Mouse (Mus musculus) activated CD4-positive, CD25-positive, alpha-beta regulatory T cell, adult 4 months (primary cell): Measurements from ENCODE around the gene Plppr2. TPM values are rescaled to one million over a fixed set of nuclear protein-coding genes. Genes with fewer than 3 reads are reported as not detected.

Experiments
- ATAC-seq: one replicate; pipeline ENCODE4 v1.8.0; 2017
- polyA plus RNA-seq, 2 experiments: library from polyadenylated mRNA; unstranded; fragments of 100-300 nt; shearing (Covaris generic); gene quantifications; one replicate each; pipeline ENCODE4 v1.2.1; 2017

The Plppr2 gene
- polyA plus RNA-seq, 2 experiments from 2014 or later: 0.17 to 0.36 TPM

- no peak for ATAC-seq
Measured at GRCm38 (mm10) chr9:21962010-21962409, 25.2 kb downstream of the Plppr2 start.

- ATAC-seq: peak; percentile 59
Measured at GRCm38 (mm10) chr9:21962416-21963059, 25.7 kb downstream of the Plppr2 start.

GRCm38 (mm10) chr9:21963417-21963816, 26.6 kb downstream of the Plppr2 start, which contains the start of gene Epor:
Epor (minus strand) TSS chr9:21963506.
- no peak for ATAC-seq

GRCm38 (mm10) chr9:21968883-21969282, 32.0 kb downstream of the Plppr2 start:
- ATAC-seq: no peak

GRCm38 (mm10) chr9:21969304-21969703, 32.5 kb downstream of the Plppr2 start:
- no peak for ATAC-seq

- ATAC-seq: no peak
Measured at GRCm38 (mm10) chr9:21976626-21977175, 39.9 kb downstream of the Plppr2 start.

- ATAC-seq: no peak
Measured at GRCm38 (mm10) chr9:21977331-21977730, 40.5 kb downstream of the Plppr2 start.

GRCm38 (mm10) chr9:21977972-21978371, 41.1 kb downstream of the Plppr2 start:
- no peak for ATAC-seq

GRCm38 (mm10) chr9:21978398-21979128, 41.7 kb downstream of the Plppr2 start:
- no peak for ATAC-seq

GRCm38 (mm10) chr9:21983911-21984310, 47.1 kb downstream of the Plppr2 start:
- no peak for ATAC-seq

GRCm38 (mm10) chr9:21987592-21988342, 50.9 kb downstream of the Plppr2 start:
- ATAC-seq: no peak

GRCm38 (mm10) chr9:21988421-21989101, 51.7 kb downstream of the Plppr2 start:
- no peak for ATAC-seq

- ATAC-seq: no peak
Measured at GRCm38 (mm10) chr9:21989230-21990110, 52.6 kb downstream of the Plppr2 start, which contains the start of gene Rgl3. Rgl3 (minus strand) TSS chr9:21989446.

GRCm38 (mm10) chr9:21992227-21992626, 55.4 kb downstream of the Plppr2 start:
- no peak for ATAC-seq

- ATAC-seq: no peak
Measured at GRCm38 (mm10) chr9:21996178-21996867, 59.5 kb downstream of the Plppr2 start.

Other genes starting within 250 kb of the Plppr2 start
- 10 to 100 TPM; 12.6 to 20.6 TPM for gene Ldlr, start 213.6 kb upstream of the Plppr2 start, polyA plus RNA-seq
- gene Spc24, start 176.7 kb upstream of the Plppr2 start, polyA plus RNA-seq: 10 to 100 TPM; 18.7 to 25.8 TPM
- not detected for gene Kank2, start 138.3 kb upstream of the Plppr2 start, polyA plus RNA-seq
- gene Angptl8, start 101.5 kb upstream of the Plppr2 start, polyA plus RNA-seq: not detected
- 1 to 10 TPM in 1 of 2 experiments, under 1 TPM in 1; 0.94 to 1.8 TPM for gene Dock6, start 84.4 kb upstream of the Plppr2 start, polyA plus RNA-seq
- gene Rab3d, start 18.8 kb upstream of the Plppr2 start, polyA plus RNA-seq: 1 to 10 TPM; 5.8 to 7.1 TPM
- not detected for gene Ccdc159, start 9.6 kb upstream of the Plppr2 start, polyA plus RNA-seq
- gene Tmem205, start 9.5 kb upstream of the Plppr2 start, polyA plus RNA-seq: 1 to 10 TPM; 2.6 to 4.7 TPM
- gene Swsap1, start 18.7 kb downstream of the Plppr2 start, polyA plus RNA-seq: 1 to 10 TPM; 2.1 to 3.8 TPM
- under 1 TPM in 1 of 2 experiments, not detected in 1; 0.36 TPM for gene Epor, start 26.5 kb downstream of the Plppr2 start, polyA plus RNA-seq
- gene Rgl3, start 52.4 kb downstream of the Plppr2 start, polyA plus RNA-seq: not detected
- gene Ccdc151, start 65.6 kb downstream of the Plppr2 start, polyA plus RNA-seq: not detected
- gene Prkcsh, start 65.8 kb downstream of the Plppr2 start, polyA plus RNA-seq: 10 to 100 TPM; 28.9 to 43.9 TPM
- not detected for gene Elavl3, start 115.0 kb downstream of the Plppr2 start, polyA plus RNA-seq
- gene Gm49318, start 134.2 kb downstream of the Plppr2 start, polyA plus RNA-seq: not detected
- 1 to 10 TPM; 3.3 to 4.0 TPM for gene Zfp653, start 134.3 kb downstream of the Plppr2 start, polyA plus RNA-seq
- 10 to 100 TPM; 31.0 to 31.1 TPM for gene Ecsit, start 148.4 kb downstream of the Plppr2 start, polyA plus RNA-seq
- gene Cnn1, start 162.2 kb downstream of the Plppr2 start, polyA plus RNA-seq: not detected
- gene Elof1, start 180.1 kb downstream of the Plppr2 start, polyA plus RNA-seq: 100 to 1,000 TPM in 1 of 2 experiments, 10 to 100 TPM in 1; 96.8 to 108 TPM
- gene Acp5, start 198.7 kb downstream of the Plppr2 start, polyA plus RNA-seq: 100 to 1,000 TPM; 208 to 219 TPM
- 10 to 100 TPM; 49.5 to 56.8 TPM for gene Pigyl, start 219.8 kb downstream of the Plppr2 start, polyA plus RNA-seq